Mouse (Mus musculus) common myeloid progenitor, adult 5-6 weeks (primary cell): ENCODE measurements at regions not wholly inside any gene's neighbourhood (a gene's known extent, or its start where the extent isn't known, plus 50 kb on each side); places are given as distances from the start of the nearest gene placed in this dataset.

Experiments
- ATAC-seq: replicated peaks from 2 replicates; pipeline ENCODE4 v1.8.0; 2016; ENCODE audit warnings: low read depth, mild to moderate bottlenecking, moderate TSS enrichment, inconsistent platforms; ENCODE audit not compliant: poor library complexity, severe bottlenecking

DNA sequence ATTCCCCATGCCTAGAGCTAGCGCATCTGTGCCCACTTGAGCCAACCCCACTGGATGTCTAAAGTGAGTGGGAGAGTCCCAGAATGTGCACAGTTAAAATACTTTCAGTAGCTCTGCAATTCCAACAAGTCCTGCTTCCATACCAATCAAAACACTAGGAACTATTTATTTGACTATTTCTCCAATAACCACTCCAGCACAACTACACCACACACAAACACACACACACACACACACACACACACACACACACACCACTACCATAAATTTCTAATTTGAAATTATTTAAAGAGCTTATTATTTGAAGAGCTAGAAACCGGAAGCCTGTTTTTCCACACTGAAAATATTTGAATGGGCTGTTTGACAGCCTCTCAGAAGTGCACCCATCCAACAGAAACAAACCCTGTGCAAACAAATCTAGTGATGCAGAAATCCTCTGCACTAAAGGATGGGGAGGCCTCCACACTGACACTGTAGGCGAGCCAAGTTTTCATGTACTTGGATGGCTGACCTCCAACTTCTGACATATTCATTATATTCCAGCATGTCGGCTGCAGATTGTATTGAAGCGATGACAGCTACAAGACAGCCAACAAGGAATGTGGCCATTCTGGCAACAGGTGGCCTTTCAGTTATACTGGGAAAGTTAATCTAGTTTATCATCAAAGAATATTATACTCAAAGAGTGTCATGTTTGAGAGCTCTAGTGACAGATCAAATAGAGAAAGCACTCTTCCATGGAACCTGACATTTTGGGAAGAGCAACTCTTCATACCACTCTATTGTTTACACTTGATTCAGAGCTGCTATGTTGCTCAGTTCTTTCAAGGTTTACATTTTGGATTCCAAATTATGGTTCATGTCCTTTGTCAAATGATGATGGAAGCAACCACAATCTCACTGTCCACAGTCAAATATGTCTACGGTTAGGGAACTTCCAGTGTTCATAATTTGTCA, 207.7 kb downstream of the Tle4 start:
- no peak for ATAC-seq

DNA sequence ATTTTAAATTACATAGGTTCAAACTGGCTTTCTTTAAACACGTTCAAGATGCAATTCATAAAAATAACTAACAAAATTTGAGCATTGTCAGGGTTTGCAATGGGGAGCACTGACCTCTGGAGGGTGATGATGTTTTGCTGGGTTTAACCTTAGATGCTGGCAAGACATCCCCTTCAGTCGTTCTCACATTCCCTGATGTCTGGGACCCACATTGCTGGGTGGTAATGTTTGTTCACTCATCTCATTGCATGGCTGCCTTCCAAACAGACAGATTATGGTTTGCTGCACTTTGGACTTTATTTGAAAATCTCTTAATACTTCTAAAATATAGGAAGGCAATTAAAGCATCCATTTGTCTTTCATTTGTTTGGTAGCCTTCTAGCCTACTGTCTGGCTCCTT, 206.9 kb downstream of the Tle4 start:
- ATAC-seq = no peak
